Mouse (Mus musculus): ENCODE data around the gene Aldh1l2.

The Aldh1l2 gene

DNA sequence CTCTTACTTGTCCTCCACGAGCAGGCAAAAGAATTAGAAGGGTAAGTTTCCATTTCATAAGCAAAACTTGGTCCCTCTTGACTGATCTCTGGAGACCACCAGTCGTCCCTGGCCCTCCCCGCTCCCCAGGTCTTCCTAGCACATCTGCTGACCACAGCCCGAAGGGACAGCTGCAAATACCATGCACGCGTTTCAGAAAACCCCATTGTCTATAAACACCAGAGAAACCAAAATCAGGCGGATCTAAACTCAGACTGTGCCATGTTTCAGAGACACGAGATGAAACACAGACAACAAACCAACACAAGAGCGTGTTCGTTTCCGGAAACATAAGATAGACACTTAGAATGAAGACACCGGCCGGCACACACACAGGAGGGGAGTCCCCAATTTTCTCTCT is 58.7 kb downstream of the Aldh1l2 start:
- CTCF ChIA-PET: no interaction called here

DNA sequence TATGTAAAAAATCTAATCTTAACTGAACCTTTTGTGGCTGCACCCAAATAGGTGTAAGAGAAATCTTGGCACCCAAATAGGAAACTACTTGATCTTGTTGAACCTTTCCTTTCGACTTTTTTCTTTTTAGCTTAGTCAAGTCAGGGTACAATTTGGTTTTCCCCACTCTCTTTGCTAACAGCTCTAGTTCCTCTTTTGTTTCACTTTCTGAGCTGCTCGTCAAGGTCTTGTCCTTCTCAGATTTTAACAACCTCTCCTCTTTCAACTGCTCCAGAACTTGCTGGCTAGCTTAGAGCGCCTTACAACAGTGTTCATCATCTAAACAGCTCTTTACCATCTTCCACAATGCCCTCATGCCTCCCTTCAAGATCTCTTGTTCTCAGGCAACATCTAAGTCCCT is 76.4 kb downstream of the Aldh1l2 start:
- CTCF ChIA-PET: no interaction called here

DNA sequence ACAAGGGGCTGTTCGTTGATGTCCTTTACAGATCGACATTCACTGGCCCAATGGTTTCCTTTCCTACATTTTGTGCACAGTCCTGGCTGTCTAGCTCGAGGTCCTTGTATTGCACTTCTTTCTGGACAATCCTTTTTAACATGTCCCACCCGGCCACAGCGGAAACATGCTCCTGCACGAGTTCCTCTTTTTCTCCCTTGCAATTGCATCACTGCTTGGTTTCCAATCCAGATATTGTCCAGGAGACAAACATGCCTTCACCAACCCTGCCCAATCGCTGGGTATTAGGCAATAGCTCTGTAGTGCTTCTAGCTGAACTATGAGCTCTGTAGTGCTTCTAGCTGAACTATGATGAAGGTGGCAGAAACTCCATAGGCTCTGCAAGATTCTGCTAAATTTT is 85.4 kb downstream of the Aldh1l2 start:
- CTCF ChIA-PET: no interaction called here
